Mouse (Mus musculus) hindbrain, embryonic 11.5 days (tissue): ENCODE measurements around the gene Csnk1g2. TPM values are rescaled to one million over a fixed set of nuclear protein-coding genes. Genes with fewer than 3 reads are reported as not detected.

Experiments used
- ATAC-seq: fragments of 200-750 bp; cut with Nextera tagmentation; 2 replicates; pipeline ENCODE4 v1.8.0; 2017; ENCODE audit warnings: mild to moderate bottlenecking, moderate TSS enrichment, moderate library complexity; ENCODE audit not compliant: low FRiP score
- DNase-seq: peaks from one replicate; pipeline ENCODE4 v3.0.0-alpha.2; 2015; ENCODE audit warnings: low spot score
- H3K27ac ChIP-seq: fragments of 300-500 bp; sonication (generic); 2 replicates; pipeline ENCODE4 v1.5.1; 2014; ENCODE audit warnings: mild to moderate bottlenecking, low read depth, low read length
- H3K27me3 ChIP-seq: fragments of 300-500 bp; sonication (generic); 2 replicates; pipeline ENCODE4 v1.6.1; 2014; ENCODE audit warnings: mild to moderate bottlenecking, low read length, moderate library complexity, mixed read lengths; ENCODE audit not compliant: control insufficient read depth, insufficient read depth
- H3K36me3 ChIP-seq: fragments of 300-500 bp; sonication (generic); 2 replicates; pipeline ENCODE4 v1.6.1; 2014; ENCODE audit warnings: mild to moderate bottlenecking, low read length, moderate library complexity, mixed read lengths; ENCODE audit not compliant: control insufficient read depth, insufficient read depth
- H3K4me1 ChIP-seq: fragments of 300-500 bp; sonication (generic); replicated peaks from 2 replicates; pipeline ENCODE4 v1.6.1; 2014; ENCODE audit warnings: low read length, mixed read lengths; ENCODE audit not compliant: control insufficient read depth, insufficient read depth
- H3K4me2 ChIP-seq: fragments of 300-500 bp; sonication (generic); replicated peaks from 2 replicates; pipeline ENCODE4 v1.6.1; 2014; ENCODE audit warnings: mild to moderate bottlenecking, low read depth, low read length
- H3K4me3 ChIP-seq: fragments of 300-500 bp; sonication (generic); 2 replicates; pipeline ENCODE4 v1.5.1; 2014; ENCODE audit warnings: low read depth, low read length
- H3K9ac ChIP-seq: fragments of 300-500 bp; sonication (generic); 2 replicates; pipeline ENCODE4 v1.6.1; 2014; ENCODE audit warnings: low read depth, low read length
- H3K9me3 ChIP-seq: fragments of 300-500 bp; sonication (generic); 2 replicates; pipeline ENCODE4 v1.6.1; 2016; ENCODE audit warnings: low read length; ENCODE audit not compliant: control insufficient read depth
- WGBS: fragments of 180-500 bp; shearing (Covaris S2); extraction: QIAGEN DNeasy Blood & Tissue Kit; methylation state at CpG from one replicate; pipeline ENCODE4 v1.1.7; 2014; 5-methylcytosine and 5-hydroxymethylcytosine counted together
- polyA plus RNA-seq: library from polyadenylated mRNA; unstranded; fragments of >200 nt; fragmentation: Nextera tagmentation; extraction: Ambion mirVana; gene quantifications from 2 replicates; pipeline ENCODE4 v1.2.1, GENCODE M21; 2014

Gene Csnk1g2
- polyA plus RNA-seq, 1 experiment from 2014 or later = 71.1 TPM

DNA sequence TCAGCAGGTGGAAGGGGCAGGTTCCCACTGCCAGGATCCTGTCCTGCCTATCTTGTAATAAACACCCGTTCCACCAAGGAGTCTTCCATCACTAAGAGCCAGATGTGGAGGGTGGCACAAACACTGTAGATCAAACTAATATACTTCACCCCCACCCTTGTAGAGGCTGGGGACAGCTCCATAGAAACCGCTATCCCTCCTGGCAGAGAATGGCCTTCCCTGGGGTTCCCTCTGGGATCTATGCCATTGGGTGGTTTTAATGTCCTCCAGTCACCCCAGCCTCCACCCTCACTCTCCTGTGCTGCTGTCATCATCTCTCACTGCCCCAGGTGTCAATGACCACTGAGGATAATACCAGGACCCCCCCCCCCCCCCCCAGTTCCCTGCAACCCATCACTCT is 47.9 kb downstream of the Csnk1g2 start:
- Histone ChIP-seq H3K9me3 (no peaks in the 10 kb centered on the region), H3K27me3 (no peaks in the 10 kb centered on the region), H3K9ac (no peak overlapping the region), H3K4me1 (peaks cover 15% of the 10 kb centered on the region), H3K36me3 (peaks cover 21% of the 10 kb centered on the region; the same call in 1 of the 2 replicates), H3K4me2 (no peak overlapping the region), H3K4me3 (no peak overlapping the region), H3K27ac (no peak overlapping the region)
- ATAC-seq = no peak
- 98% methylated on average over 2 of the region's 2 CpGs for WGBS
- DNase-seq = no peak

- WGBS = 84% methylated on average over 4 of the region's 4 CpGs
- no peak overlapping the region for H3K4me3 ChIP-seq
- no peak overlapping the region for H3K9ac ChIP-seq
- no peak for DNase-seq
- H3K36me3 ChIP-seq = peaks cover 21% of the 10 kb centered on the region; the same call in 1 of the 2 replicates
- H3K4me2 ChIP-seq = no peak overlapping the region
- ATAC-seq = no peak
- no peaks in the 10 kb centered on the region for H3K27me3 ChIP-seq
- no peaks in the 10 kb centered on the region for H3K9me3 ChIP-seq
- H3K4me1 ChIP-seq = peaks cover 15% of the 10 kb centered on the region
- H3K27ac ChIP-seq = no peak overlapping the region
Observed at GRCm38 (mm10) chr10:80671251-80671650, 48.6 kb downstream of the Csnk1g2 start.

- peaks cover 15% of the 10 kb centered on the region for H3K4me1 ChIP-seq
- DNase-seq = no peak
- no peak for ATAC-seq
- no peaks in the 10 kb centered on the region for H3K27me3 ChIP-seq
- WGBS = 79% methylated on average over 11 of the region's 11 CpGs
- 0 out of 2 replicates have a peak overlapping the region, but pooled peaks have one; percentile 16 for H3K9ac ChIP-seq
- peaks cover 21% of the 10 kb centered on the region; the same call in 1 of the 2 replicates for H3K36me3 ChIP-seq
- no peak overlapping the region for H3K4me3 ChIP-seq
- no peak overlapping the region for H3K4me2 ChIP-seq
- H3K9me3 ChIP-seq = no peaks in the 10 kb centered on the region
- no peak overlapping the region for H3K27ac ChIP-seq
Observed at GRCm38 (mm10) chr10:80671936-80672690, 49.5 kb downstream of the Csnk1g2 start.

GRCm38 (mm10) chr10:80673690-80674089 is 51.1 kb downstream of the Csnk1g2 start:
- Histone ChIP-seq H3K4me2 (peak overlapping the region; percentile 90; the same call in 1 of the 2 replicates), H3K27me3 (no peaks in the 10 kb centered on the region)
- 96% methylated on average over 3 of the region's 3 CpGs for WGBS

GRCm38 (mm10) chr10:80674161-80674711 is 51.6 kb downstream of the Csnk1g2 start:
- H3K4me3 ChIP-seq = peak overlapping the region; percentile 92
- ATAC-seq (no peak), DNase-seq (no peak)
- H3K27me3 ChIP-seq = no peaks in the 10 kb centered on the region
- 66% methylated on average over 5 of the region's 5 CpGs for WGBS
- H3K27ac ChIP-seq = no peak overlapping the region
- H3K4me2 ChIP-seq = peak overlapping the region; percentile 90
- peak overlapping the region; percentile 97; the same call in 1 of the 2 replicates for H3K9ac ChIP-seq
- peaks cover 9% of the 10 kb centered on the region; the same call in 1 of the 2 replicates for H3K36me3 ChIP-seq
- peaks cover 21% of the 10 kb centered on the region for H3K4me1 ChIP-seq
- no peaks in the 10 kb centered on the region for H3K9me3 ChIP-seq

More at GRCm38 (mm10) chr10:80673690-80674089, 51.1 kb downstream of the Csnk1g2 start:
- Histone ChIP-seq H3K9me3 (no peaks in the 10 kb centered on the region), H3K9ac (peak overlapping the region; percentile 31; the same call in 1 of the 2 replicates), H3K4me1 (peaks cover 21% of the 10 kb centered on the region), H3K27ac (no peak overlapping the region), H3K36me3 (peaks cover 11% of the 10 kb centered on the region; the same call in 1 of the 2 replicates), H3K4me3 (no peak overlapping the region; the same call in 1 of the 2 replicates)
- ATAC-seq (no peak), DNase-seq (no peak)

DNA sequence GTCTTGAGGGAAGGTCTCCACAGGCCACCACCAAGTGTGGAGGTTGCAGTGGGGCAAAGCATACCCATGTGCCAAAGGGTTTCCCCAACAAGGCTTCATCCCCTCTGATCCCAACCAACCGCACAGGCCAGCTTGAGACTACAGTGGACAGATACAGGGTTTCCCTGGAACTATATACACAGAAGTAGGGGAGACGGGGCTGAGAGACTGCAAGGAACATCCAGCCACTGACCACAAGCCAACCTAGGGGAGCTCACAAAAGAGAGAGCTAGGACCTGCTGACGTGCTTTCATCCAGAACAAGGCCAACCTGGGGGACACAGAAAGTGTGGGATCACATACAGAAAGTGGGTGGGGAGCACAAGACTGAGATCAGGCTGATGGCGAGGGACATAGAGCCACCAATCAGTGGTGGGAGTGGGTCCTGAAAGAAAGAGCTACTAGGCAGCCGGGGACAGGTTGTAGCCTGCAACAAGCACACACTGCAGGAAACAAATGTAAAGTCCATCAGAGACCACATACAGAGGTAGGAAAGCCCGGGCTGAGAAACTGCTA is 52.3 kb downstream of the Csnk1g2 start:
- Histone ChIP-seq H3K36me3 (peaks cover 3% of the 10 kb centered on the region; the same call in 1 of the 2 replicates), H3K4me1 (peaks cover 21% of the 10 kb centered on the region), H3K27me3 (no peaks in the 10 kb centered on the region), H3K4me3 (peak overlapping the region; percentile 92), H3K9me3 (no peaks in the 10 kb centered on the region), H3K9ac (peak overlapping the region; percentile 97), H3K27ac (0 out of 2 replicates have a peak overlapping the region, but pooled peaks have one; percentile 94), H3K4me2 (peak overlapping the region; percentile 90)
- no peak for ATAC-seq
- DNase-seq = no peak
- 29% methylated on average over 6 of the region's 6 CpGs for WGBS

GRCm38 (mm10) chr10:80675405-80676197 is 53.0 kb downstream of the Csnk1g2 start:
- peak overlapping the region; percentile 97 for H3K9ac ChIP-seq
- peak overlapping the region; percentile 94 for H3K27ac ChIP-seq
- DNase-seq (peak; percentile 59), ATAC-seq (peak; percentile 8; the same call in 1 of the 2 replicates)
- H3K27me3 ChIP-seq = no peaks in the 10 kb centered on the region
- 0% methylated on average over 49 of the region's 54 CpGs for WGBS
- peaks cover 21% of the 10 kb centered on the region for H3K4me1 ChIP-seq
- peak overlapping the region; percentile 90 for H3K4me2 ChIP-seq
- H3K36me3 ChIP-seq = no peaks in the 10 kb centered on the region
- no peaks in the 10 kb centered on the region for H3K9me3 ChIP-seq
- peak overlapping the region; percentile 92 for H3K4me3 ChIP-seq
